Mouse (Mus musculus): ENCODE measurements around the gene Parp8.

Parp8 gene

GRCm38 (mm10) chr13:116879580-116880192 lies 145.7 kb downstream of the Parp8 start:
- in situ Hi-C loops (cut with MboI; ENCODE audit: low sequenced_read_pairs): no loop called here

GRCm38 (mm10) chr13:116870221-116870620 lies 155.1 kb downstream of the Parp8 start:
- in situ Hi-C loops (cut with MboI; ENCODE audit: low sequenced_read_pairs): no loop called here

- in situ Hi-C loops (cut with MboI; ENCODE audit: low sequenced_read_pairs): no loop called here
Observed at GRCm38 (mm10) chr13:116843937-116844336, 181.4 kb downstream of the Parp8 start.

GRCm38 (mm10) chr13:116830984-116831383 lies 194.4 kb downstream of the Parp8 start:
- in situ Hi-C loops (cut with MboI; ENCODE audit: low sequenced_read_pairs): no loop called here

- in situ Hi-C loops (cut with MboI; ENCODE audit: low sequenced_read_pairs): no loop called here
Observed at GRCm38 (mm10) chr13:116829015-116829414, 196.3 kb downstream of the Parp8 start.

- in situ Hi-C loops (cut with MboI; ENCODE audit: low sequenced_read_pairs): no loop called here
Observed at GRCm38 (mm10) chr13:116811456-116811855, 213.9 kb downstream of the Parp8 start.

Measured in CH12F3 (cell line).